Mouse (Mus musculus): Measurements from ENCODE around the gene F13a1. TPM values are rescaled to one million over a fixed set of nuclear protein-coding genes. Genes with fewer than 3 reads are reported as not detected.

F13a1 gene
- polyA plus RNA-seq, 1 experiment from 2014 or later: 14.3 TPM

DNA sequence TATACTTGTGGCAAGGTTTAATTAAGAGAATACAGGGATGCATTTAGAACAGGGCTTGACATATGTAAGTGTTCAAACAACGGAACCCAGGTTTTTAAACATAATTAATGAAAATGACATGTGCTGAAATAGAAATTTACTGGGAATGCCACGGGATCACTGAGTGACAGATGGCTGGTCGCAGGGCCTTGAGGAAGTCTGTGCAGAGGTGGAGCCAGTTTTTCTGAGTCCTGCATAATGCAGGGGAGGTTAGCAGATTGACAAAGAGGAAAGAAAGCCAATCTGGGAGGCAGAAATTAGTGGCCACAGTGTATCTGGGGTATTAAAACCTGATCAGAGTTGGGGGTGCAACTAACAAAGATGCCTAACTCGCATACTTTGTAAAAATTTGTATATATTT, 130.3 kb downstream of the F13a1 start:
- Histone ChIP-seq H3K4me2 (replicated peaks; ENCODE audit: low read depth, low read length) (no peak overlapping the region), H3K27me3 (ENCODE audit: control insufficient read depth, insufficient read depth, low read length) (no peaks in the 10 kb centered on the region), H3K27ac (ENCODE audit: low read depth, low read length) (no peak overlapping the region), H3K4me1 (replicated peaks; ENCODE audit: control insufficient read depth, insufficient read depth, low read length) (no peaks in the 10 kb centered on the region), H3K9ac (ENCODE audit: low read depth, low read length) (no peak overlapping the region), H3K4me3 (ENCODE audit: low read depth, low read length) (no peak overlapping the region), H3K36me3 (ENCODE audit: control insufficient read depth, insufficient read depth, low read length) (no peaks in the 10 kb centered on the region), H3K9me3 (ENCODE audit: control insufficient read depth, low read length) (no peaks in the 10 kb centered on the region)
- 73% methylated on average over 4 of the region's 4 CpGs for WGBS
- ATAC-seq (ENCODE audit: low FRiP score) (no peak), DNase-seq (ENCODE audit: low spot score) (no peak)

DNA sequence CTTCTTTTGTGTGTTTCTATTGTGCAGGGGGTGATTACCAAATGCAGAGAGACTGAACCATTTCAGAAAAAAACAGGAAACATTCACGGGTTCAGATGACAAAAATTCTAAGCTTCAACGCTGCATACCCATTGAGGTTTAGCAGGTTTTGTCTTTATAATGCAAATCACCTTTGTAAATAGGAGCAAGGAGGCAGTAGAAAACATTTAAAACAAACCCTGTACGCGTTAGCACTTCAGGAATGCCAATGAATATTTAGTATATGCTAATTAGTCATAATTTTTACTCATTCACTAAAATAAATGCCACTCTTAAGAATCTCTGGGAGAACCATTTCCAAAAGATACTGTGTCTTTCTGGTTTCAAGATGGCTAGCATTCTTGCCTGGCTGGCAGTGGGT, 146.2 kb downstream of the F13a1 start:
- Histone ChIP-seq H3K4me2 (replicated peaks; ENCODE audit: low read depth, low read length) (no peak overlapping the region), H3K36me3 (ENCODE audit: control insufficient read depth, insufficient read depth, low read length) (no peaks in the 10 kb centered on the region), H3K27me3 (ENCODE audit: control insufficient read depth, insufficient read depth, low read length) (no peaks in the 10 kb centered on the region), H3K27ac (ENCODE audit: low read depth, low read length) (no peak overlapping the region), H3K4me3 (ENCODE audit: low read depth, low read length) (no peak overlapping the region), H3K4me1 (replicated peaks; ENCODE audit: control insufficient read depth, insufficient read depth, low read length) (no peaks in the 10 kb centered on the region), H3K9ac (ENCODE audit: low read depth, low read length) (no peak overlapping the region), H3K9me3 (ENCODE audit: control insufficient read depth, low read length) (no peaks in the 10 kb centered on the region)
- no peak for ATAC-seq (ENCODE audit: low FRiP score)
- WGBS: 22% methylated on average over 4 of the region's 4 CpGs
- DNase-seq (ENCODE audit: low spot score): no peak

DNA sequence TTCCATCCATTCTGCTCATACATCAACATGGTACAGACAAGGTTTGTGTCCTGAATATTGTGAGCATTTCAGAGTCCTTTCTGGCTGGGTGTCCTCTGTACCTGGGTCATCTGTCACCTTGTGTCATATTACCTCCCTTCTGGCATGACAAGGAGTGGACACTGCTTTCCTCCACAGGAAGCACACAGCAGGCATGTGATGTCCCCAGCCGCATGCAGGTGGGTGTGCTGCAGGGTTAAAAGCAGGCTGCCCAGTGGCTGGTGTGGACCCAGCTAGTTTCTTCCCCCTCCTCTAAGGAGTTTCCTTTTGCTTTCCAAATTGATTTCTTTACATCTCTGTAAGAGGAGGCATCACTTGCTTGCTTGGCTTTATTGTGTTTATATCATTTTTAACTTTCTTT, 146.6 kb downstream of the F13a1 start:
- no peaks in the 10 kb centered on the region for H3K27me3 ChIP-seq (ENCODE audit: control insufficient read depth, insufficient read depth, low read length)
- DNase-seq (ENCODE audit: low spot score): no peak
- no peak overlapping the region for H3K4me3 ChIP-seq (ENCODE audit: low read depth, low read length)
- no peak overlapping the region for H3K27ac ChIP-seq (ENCODE audit: low read depth, low read length)
- H3K4me1 ChIP-seq (replicated peaks; ENCODE audit: control insufficient read depth, insufficient read depth, low read length): no peaks in the 10 kb centered on the region
- WGBS: 41% methylated on average over 1 of the region's 1 CpGs
- no peaks in the 10 kb centered on the region for H3K36me3 ChIP-seq (ENCODE audit: control insufficient read depth, insufficient read depth, low read length)
- H3K4me2 ChIP-seq (replicated peaks; ENCODE audit: low read depth, low read length): no peak overlapping the region
- no peaks in the 10 kb centered on the region for H3K9me3 ChIP-seq (ENCODE audit: control insufficient read depth, low read length)
- H3K9ac ChIP-seq (ENCODE audit: low read depth, low read length): no peak overlapping the region
- no peak for ATAC-seq (ENCODE audit: low FRiP score)

DNA sequence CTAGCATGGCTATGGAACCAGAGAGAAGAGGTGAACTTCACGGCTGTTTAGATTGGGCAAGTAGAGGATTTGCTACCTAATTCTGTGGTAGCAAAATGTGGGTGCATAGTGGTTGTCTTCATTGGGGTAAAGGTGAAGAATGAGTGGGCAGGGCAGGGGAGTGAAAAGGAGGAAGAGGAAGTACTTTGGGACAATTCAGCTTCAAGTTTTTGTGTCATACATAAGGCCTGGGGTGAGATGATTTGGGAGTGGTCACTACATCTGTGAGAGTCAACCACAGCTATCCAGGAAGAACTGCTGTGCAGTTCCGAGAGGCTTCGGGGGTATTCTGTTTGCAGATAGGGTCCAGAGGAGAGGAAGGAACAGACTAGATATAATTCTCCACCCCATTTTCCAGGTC, 148.4 kb downstream of the F13a1 start:
- Histone ChIP-seq H3K9me3 (ENCODE audit: control insufficient read depth, low read length) (no peaks in the 10 kb centered on the region), H3K9ac (ENCODE audit: low read depth, low read length) (no peak overlapping the region), H3K27ac (ENCODE audit: low read depth, low read length) (no peak overlapping the region), H3K4me1 (replicated peaks; ENCODE audit: control insufficient read depth, insufficient read depth, low read length) (no peaks in the 10 kb centered on the region), H3K36me3 (ENCODE audit: control insufficient read depth, insufficient read depth, low read length) (no peaks in the 10 kb centered on the region), H3K4me3 (ENCODE audit: low read depth, low read length) (no peak overlapping the region), H3K27me3 (ENCODE audit: control insufficient read depth, insufficient read depth, low read length) (no peaks in the 10 kb centered on the region), H3K4me2 (replicated peaks; ENCODE audit: low read depth, low read length) (no peak overlapping the region)
- WGBS: 94% methylated on average over 3 of the region's 3 CpGs
- ATAC-seq (ENCODE audit: low FRiP score) (no peak), DNase-seq (ENCODE audit: low spot score) (no peak)

- DNase-seq (ENCODE audit: low spot score) (no peak), ATAC-seq (ENCODE audit: low FRiP score) (no peak)
- Histone ChIP-seq H3K4me3 (ENCODE audit: low read depth, low read length) (no peak overlapping the region), H3K9ac (ENCODE audit: low read depth, low read length) (no peak overlapping the region), H3K4me1 (replicated peaks; ENCODE audit: control insufficient read depth, insufficient read depth, low read length) (no peaks in the 10 kb centered on the region), H3K36me3 (ENCODE audit: control insufficient read depth, insufficient read depth, low read length) (no peaks in the 10 kb centered on the region), H3K27ac (ENCODE audit: low read depth, low read length) (no peak overlapping the region), H3K9me3 (ENCODE audit: control insufficient read depth, low read length) (no peaks in the 10 kb centered on the region), H3K27me3 (ENCODE audit: control insufficient read depth, insufficient read depth, low read length) (no peaks in the 10 kb centered on the region), H3K4me2 (replicated peaks; ENCODE audit: low read depth, low read length) (no peak overlapping the region)
- WGBS: 90% methylated on average over 3 of the region's 3 CpGs
Observed at GRCm38 (mm10) chr13:36901016-36901415, 149.0 kb downstream of the F13a1 start.

GRCm38 (mm10) chr13:36896061-36896460, 154.0 kb downstream of the F13a1 start:
- Histone ChIP-seq H3K36me3 (ENCODE audit: control insufficient read depth, insufficient read depth, low read length) (no peaks in the 10 kb centered on the region), H3K9ac (ENCODE audit: low read depth, low read length) (no peak overlapping the region), H3K27ac (ENCODE audit: low read depth, low read length) (no peak overlapping the region), H3K4me3 (ENCODE audit: low read depth, low read length) (no peak overlapping the region), H3K27me3 (ENCODE audit: control insufficient read depth, insufficient read depth, low read length) (no peaks in the 10 kb centered on the region), H3K9me3 (ENCODE audit: control insufficient read depth, low read length) (no peaks in the 10 kb centered on the region), H3K4me1 (replicated peaks; ENCODE audit: control insufficient read depth, insufficient read depth, low read length) (no peaks in the 10 kb centered on the region), H3K4me2 (replicated peaks; ENCODE audit: low read depth, low read length) (no peak overlapping the region)
- 82% methylated on average over 3 of the region's 3 CpGs for WGBS
- DNase-seq (ENCODE audit: low spot score): no peak
- no peak for ATAC-seq (ENCODE audit: low FRiP score)

DNA sequence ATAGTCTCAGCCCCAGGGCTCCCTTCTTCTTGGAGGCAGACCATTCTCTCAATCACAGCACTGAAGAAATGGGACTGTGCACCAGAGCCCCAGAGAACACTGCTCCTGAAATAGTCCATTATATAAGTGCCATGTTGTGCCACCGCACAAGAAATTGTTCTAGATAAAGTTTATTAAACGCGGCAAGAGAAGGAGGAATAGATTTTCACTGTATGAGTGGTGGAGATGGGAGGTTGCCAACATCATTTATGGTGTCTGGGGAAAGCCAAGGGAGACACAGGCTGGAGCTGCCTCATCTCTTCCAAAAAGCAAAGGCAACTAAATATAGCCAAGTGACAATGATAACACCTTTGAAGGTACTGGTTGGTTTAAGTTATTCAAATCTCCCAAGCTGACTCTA, 156.3 kb downstream of the F13a1 start:
- Histone ChIP-seq H3K9me3 (ENCODE audit: control insufficient read depth, low read length) (no peaks in the 10 kb centered on the region), H3K27me3 (ENCODE audit: control insufficient read depth, insufficient read depth, low read length) (no peaks in the 10 kb centered on the region), H3K4me2 (replicated peaks; ENCODE audit: low read depth, low read length) (no peak overlapping the region), H3K4me1 (replicated peaks; ENCODE audit: control insufficient read depth, insufficient read depth, low read length) (no peaks in the 10 kb centered on the region), H3K4me3 (ENCODE audit: low read depth, low read length) (no peak overlapping the region), H3K27ac (ENCODE audit: low read depth, low read length) (no peak overlapping the region), H3K9ac (ENCODE audit: low read depth, low read length) (no peak overlapping the region), H3K36me3 (ENCODE audit: control insufficient read depth, insufficient read depth, low read length) (no peaks in the 10 kb centered on the region)
- ATAC-seq (ENCODE audit: low FRiP score) (no peak), DNase-seq (ENCODE audit: low spot score) (no peak)
- 95% methylated on average over 3 of the region's 3 CpGs for WGBS

DNA sequence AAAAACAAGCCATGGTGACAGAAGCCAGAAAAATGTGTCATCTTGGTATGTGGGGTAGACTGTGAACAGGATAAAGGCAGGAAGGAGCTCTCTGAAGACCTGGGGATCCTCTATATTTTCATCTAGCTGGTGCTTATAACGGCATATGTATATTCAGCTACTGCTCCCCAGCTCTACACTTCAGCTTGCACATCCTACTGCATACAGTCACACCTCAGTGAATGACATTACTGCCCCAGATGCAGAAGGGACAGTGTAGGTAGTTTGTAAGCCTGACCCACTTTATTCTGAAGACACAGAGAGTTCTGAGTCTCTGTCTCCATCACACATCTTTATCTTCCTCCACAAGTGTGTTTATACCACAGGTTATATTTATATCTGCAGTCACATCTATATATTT, 157.8 kb downstream of the F13a1 start:
- WGBS: 85% methylated on average over 1 of the region's 1 CpGs
- no peak overlapping the region for H3K4me3 ChIP-seq (ENCODE audit: low read depth, low read length)
- H3K27me3 ChIP-seq (ENCODE audit: control insufficient read depth, insufficient read depth, low read length): no peaks in the 10 kb centered on the region
- ATAC-seq (ENCODE audit: low FRiP score) (no peak), DNase-seq (ENCODE audit: low spot score) (no peak)
- no peaks in the 10 kb centered on the region for H3K36me3 ChIP-seq (ENCODE audit: control insufficient read depth, insufficient read depth, low read length)
- H3K4me2 ChIP-seq (replicated peaks; ENCODE audit: low read depth, low read length): no peak overlapping the region
- no peaks in the 10 kb centered on the region for H3K4me1 ChIP-seq (replicated peaks; ENCODE audit: control insufficient read depth, insufficient read depth, low read length)
- no peaks in the 10 kb centered on the region for H3K9me3 ChIP-seq (ENCODE audit: control insufficient read depth, low read length)
- H3K9ac ChIP-seq (ENCODE audit: low read depth, low read length): no peak overlapping the region
- no peak overlapping the region for H3K27ac ChIP-seq (ENCODE audit: low read depth, low read length)

DNA sequence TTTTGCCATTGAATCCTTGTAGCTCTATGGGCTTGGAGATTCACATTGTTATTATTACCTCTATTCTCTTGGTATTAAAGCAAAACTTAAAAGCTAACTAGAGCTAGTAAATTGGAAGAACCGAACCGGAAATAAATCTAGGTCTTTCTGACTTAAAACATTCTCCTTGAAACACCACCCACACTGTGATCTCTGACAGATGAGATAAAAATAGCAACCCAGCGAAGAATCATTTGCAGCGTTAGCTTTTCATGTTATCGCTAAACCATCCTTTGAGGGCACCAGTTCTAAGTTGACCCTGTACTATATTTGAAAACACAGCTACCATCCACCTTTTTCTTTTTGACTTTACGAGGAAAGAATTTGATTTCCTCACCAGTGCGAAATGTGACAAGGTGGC, 164.1 kb downstream of the F13a1 start:
- H3K9me3 ChIP-seq (ENCODE audit: control insufficient read depth, low read length): no peaks in the 10 kb centered on the region
- no peak overlapping the region for H3K4me2 ChIP-seq (replicated peaks; ENCODE audit: low read depth, low read length)
- DNase-seq (ENCODE audit: low spot score) (no peak), ATAC-seq (ENCODE audit: low FRiP score) (no peak)
- H3K4me1 ChIP-seq (replicated peaks; ENCODE audit: control insufficient read depth, insufficient read depth, low read length): no peaks in the 10 kb centered on the region
- no peak overlapping the region for H3K9ac ChIP-seq (ENCODE audit: low read depth, low read length)
- H3K27me3 ChIP-seq (ENCODE audit: control insufficient read depth, insufficient read depth, low read length): no peaks in the 10 kb centered on the region
- WGBS: 92% methylated on average over 7 of the region's 7 CpGs
- no peaks in the 10 kb centered on the region for H3K36me3 ChIP-seq (ENCODE audit: control insufficient read depth, insufficient read depth, low read length)
- H3K4me3 ChIP-seq (ENCODE audit: low read depth, low read length): no peak overlapping the region
- H3K27ac ChIP-seq (ENCODE audit: low read depth, low read length): no peak overlapping the region

Data from hindbrain, embryonic 11.5 days (tissue).